Mouse (Mus musculus) T-helper 1 cell (primary cell): ENCODE measurements at regions not wholly inside any gene's neighbourhood (a gene's known extent, or its start where the extent isn't known, plus 50 kb on each side); places are given as distances from the start of the nearest gene placed in this dataset.

ENCODE experiments used
- in situ Hi-C: fragments of 300-600 bp; cut with MboI, MseI; formaldehyde crosslinking; loops from one replicate; pipeline ENCODE4 v1.15.1; 2025; ENCODE audit warnings: high pct_unique_total_duplicates

DNA sequence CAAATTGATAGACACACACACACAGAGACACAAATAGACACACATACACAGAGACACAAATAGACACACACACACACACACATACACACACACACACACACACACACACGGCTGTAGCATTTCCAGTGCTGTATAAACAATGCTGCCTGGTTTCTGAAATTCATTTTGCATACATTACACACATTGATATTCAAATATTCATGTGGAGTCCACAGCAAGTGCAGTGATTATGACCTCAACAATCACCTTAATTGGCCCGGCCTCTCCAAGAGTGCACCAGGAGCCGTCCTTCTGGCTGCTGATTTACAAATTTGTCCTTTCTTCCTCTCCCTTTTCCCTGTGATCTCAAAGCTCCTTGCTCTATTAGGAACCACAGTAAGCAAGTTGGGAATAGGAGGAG is 61.2 kb upstream of the Lhx8 start:
- in situ Hi-C loops = no loop called here

- in situ Hi-C loops = no loop called here
Observed at GRCm38 (mm10) chr3:154388656-154389055, 58.2 kb upstream of the Lhx8 start.

- in situ Hi-C loops = no loop called here
Observed at GRCm38 (mm10) chr3:154387271-154387670, 56.8 kb upstream of the Lhx8 start.

- in situ Hi-C loops = no loop called here
Observed at GRCm38 (mm10) chr3:154385831-154386312, 55.4 kb upstream of the Lhx8 start.

DNA sequence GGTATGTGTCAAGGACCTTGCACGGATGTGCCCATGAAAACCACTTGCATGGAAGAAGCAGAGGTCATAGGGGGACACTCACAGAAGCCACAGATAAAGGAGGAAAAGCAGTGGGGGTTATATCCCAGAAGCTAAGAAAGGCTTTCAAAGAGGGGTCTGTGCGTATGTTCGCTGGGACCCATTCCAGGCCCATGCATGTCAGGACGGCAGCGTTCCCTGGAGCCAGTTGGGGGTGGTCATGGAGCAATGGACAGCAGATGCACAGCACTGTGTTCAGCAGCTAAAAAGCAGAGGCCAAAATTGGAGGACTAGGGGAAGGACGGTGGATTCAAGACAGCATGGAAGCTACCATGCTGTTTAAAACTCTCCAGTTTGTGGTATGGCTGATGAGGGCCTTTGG is 52.4 kb upstream of the Lhx8 start:
- in situ Hi-C loops = no loop called here

GRCm38 (mm10) chr3:154381561-154381960 is 51.1 kb upstream of the Lhx8 start:
- in situ Hi-C loops = no loop called here
